Mouse (Mus musculus) neural tube, embryonic 10.5 days (tissue): ENCODE measurements at regions not wholly inside any gene's neighbourhood (a gene's known extent, or its start where the extent isn't known, plus 50 kb on each side); places are given as distances from the start of the nearest gene placed in this dataset.

ENCODE experiments used
- DNase-seq: peaks from one replicate; pipeline ENCODE4 v3.0.0-alpha.2; 2017; ENCODE audit warnings: low spot score; ENCODE audit errors: extremely low spot score

GRCm38 (mm10) chr2:94248948-94249347 lies 91.2 kb upstream of the Hsd17b12 start:
- DNase-seq = no peak

GRCm38 (mm10) chr2:94246851-94247471 lies 89.2 kb upstream of the Hsd17b12 start:
- peak; percentile 36 for DNase-seq

GRCm38 (mm10) chr2:94246180-94246611 lies 88.4 kb upstream of the Hsd17b12 start:
- no peak for DNase-seq

GRCm38 (mm10) chr2:94245305-94245959 lies 87.7 kb upstream of the Hsd17b12 start:
- DNase-seq = peak; percentile 86

- no peak for DNase-seq
Measured at GRCm38 (mm10) chr2:94244140-94244539, 86.4 kb upstream of the Hsd17b12 start.

- DNase-seq = peak; percentile 60
Measured at GRCm38 (mm10) chr2:94243053-94243916, 85.5 kb upstream of the Hsd17b12 start.

GRCm38 (mm10) chr2:94242406-94243052 lies 84.8 kb upstream of the Hsd17b12 start:
- DNase-seq = no peak

GRCm38 (mm10) chr2:94242051-94242397 lies 84.3 kb upstream of the Hsd17b12 start:
- no peak for DNase-seq

- DNase-seq = peak; percentile 59
Measured at GRCm38 (mm10) chr2:94241301-94242050, 83.7 kb upstream of the Hsd17b12 start.

- DNase-seq = peak; percentile 46
Measured at GRCm38 (mm10) chr2:94240411-94240810, 82.6 kb upstream of the Hsd17b12 start.

GRCm38 (mm10) chr2:94239573-94239972 lies 81.8 kb upstream of the Hsd17b12 start:
- DNase-seq = peak; percentile 36

- no peak for DNase-seq
Measured at GRCm38 (mm10) chr2:94236479-94236878, 78.7 kb upstream of the Hsd17b12 start.

- DNase-seq = no peak
Measured at GRCm38 (mm10) chr2:94233597-94233996, 75.8 kb upstream of the Hsd17b12 start.

GRCm38 (mm10) chr2:94219421-94219820 lies 61.7 kb upstream of the Hsd17b12 start:
- DNase-seq = no peak

GRCm38 (mm10) chr2:94217481-94217880 lies 59.7 kb upstream of the Hsd17b12 start:
- DNase-seq = no peak

- no peak for DNase-seq
Measured at GRCm38 (mm10) chr2:94215455-94215854, 57.7 kb upstream of the Hsd17b12 start.
